Mouse (Mus musculus) bone marrow macrophage, adult 2 months (primary cell): ENCODE results near the gene Dhx37. TPM values are rescaled to one million over a fixed set of nuclear protein-coding genes. Genes with fewer than 3 reads are reported as not detected.

Experiments used
- H3K27ac ChIP-seq: 2 replicates; pipeline ENCODE4 v1.5.1; 2012; ENCODE audit warnings: low read depth, low read length; ENCODE audit not compliant: insufficient read depth
- H3K4me1 ChIP-seq: 2 replicates; pipeline ENCODE4 v1.6.1; 2012; ENCODE audit warnings: low read length; ENCODE audit not compliant: control insufficient read depth, insufficient read depth
- H3K4me3 ChIP-seq: 2 replicates; pipeline ENCODE4 v1.5.1; 2012; ENCODE audit warnings: mild to moderate bottlenecking, low read length, moderate library complexity; ENCODE audit not compliant: insufficient read depth
- CTCF ChIP-seq: IDR thresholded peaks from 2 replicates; pipeline ENCODE4 v1.5.1; 2012; ENCODE audit warnings: low read depth, mild to moderate bottlenecking, low read length, moderate library complexity
- POLR2A ChIP-seq: IDR thresholded peaks from 2 replicates; pipeline ENCODE4 v1.6.1; 2012; ENCODE audit warnings: mild to moderate bottlenecking, low read depth, low read length, borderline replicate concordance
- polyA plus RNA-seq: library from polyadenylated mRNA; stranded (reverse); fragments of >200 nt; gene quantifications from 2 replicates; pipeline ENCODE4 v1.2.4, GENCODE M21; 2012; ENCODE audit not compliant: missing spikeins, insufficient read depth, insufficient read length

The Dhx37 gene
- polyA plus RNA-seq, 1 experiment, result 13.1 TPM

DNA sequence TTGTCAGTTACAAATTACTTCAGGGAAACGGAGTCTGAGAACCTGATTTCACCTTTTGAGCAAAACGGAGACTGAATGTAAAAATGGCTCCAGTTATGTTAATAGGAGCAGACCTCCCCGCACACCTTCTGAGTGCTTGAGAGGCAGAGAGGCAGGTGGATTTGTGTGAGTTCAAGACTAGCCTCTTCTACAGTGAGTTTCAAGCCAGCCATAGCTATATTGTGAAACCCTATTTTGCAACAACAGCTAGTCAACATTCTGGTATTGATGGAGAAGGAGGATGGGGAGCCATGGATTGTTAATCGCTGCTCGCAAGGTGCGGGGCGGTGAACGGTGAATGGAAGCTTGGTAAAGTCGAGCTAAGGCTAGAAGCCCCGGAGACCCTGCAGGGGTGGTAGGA is 31.4 kb downstream of the Dhx37 start:
- Histone ChIP-seq H3K27ac (no peak overlapping the region), H3K4me1 (peaks cover 21% of the 10 kb centered on the region), H3K4me3 (no peak overlapping the region)
- TF ChIP-seq CTCF, result no peak
- no peak for TF ChIP-seq POLR2A

- no peak overlapping the region for H3K4me3 ChIP-seq
- TF ChIP-seq CTCF (no peak), POLR2A (no peak)
- H3K4me1 ChIP-seq, result peaks cover 18% of the 10 kb centered on the region
- H3K27ac ChIP-seq, result no peak overlapping the region
Measured at GRCm38 (mm10) chr5:125400903-125401302, 33.0 kb downstream of the Dhx37 start.

GRCm38 (mm10) chr5:125395008-125395407 is 38.9 kb downstream of the Dhx37 start:
- TF ChIP-seq CTCF (no peak), POLR2A (no peak)
- H3K4me3 ChIP-seq, result peak overlapping the region; percentile 47
- peaks cover 33% of the 10 kb centered on the region for H3K4me1 ChIP-seq
- H3K27ac ChIP-seq, result peak overlapping the region; percentile 100

DNA sequence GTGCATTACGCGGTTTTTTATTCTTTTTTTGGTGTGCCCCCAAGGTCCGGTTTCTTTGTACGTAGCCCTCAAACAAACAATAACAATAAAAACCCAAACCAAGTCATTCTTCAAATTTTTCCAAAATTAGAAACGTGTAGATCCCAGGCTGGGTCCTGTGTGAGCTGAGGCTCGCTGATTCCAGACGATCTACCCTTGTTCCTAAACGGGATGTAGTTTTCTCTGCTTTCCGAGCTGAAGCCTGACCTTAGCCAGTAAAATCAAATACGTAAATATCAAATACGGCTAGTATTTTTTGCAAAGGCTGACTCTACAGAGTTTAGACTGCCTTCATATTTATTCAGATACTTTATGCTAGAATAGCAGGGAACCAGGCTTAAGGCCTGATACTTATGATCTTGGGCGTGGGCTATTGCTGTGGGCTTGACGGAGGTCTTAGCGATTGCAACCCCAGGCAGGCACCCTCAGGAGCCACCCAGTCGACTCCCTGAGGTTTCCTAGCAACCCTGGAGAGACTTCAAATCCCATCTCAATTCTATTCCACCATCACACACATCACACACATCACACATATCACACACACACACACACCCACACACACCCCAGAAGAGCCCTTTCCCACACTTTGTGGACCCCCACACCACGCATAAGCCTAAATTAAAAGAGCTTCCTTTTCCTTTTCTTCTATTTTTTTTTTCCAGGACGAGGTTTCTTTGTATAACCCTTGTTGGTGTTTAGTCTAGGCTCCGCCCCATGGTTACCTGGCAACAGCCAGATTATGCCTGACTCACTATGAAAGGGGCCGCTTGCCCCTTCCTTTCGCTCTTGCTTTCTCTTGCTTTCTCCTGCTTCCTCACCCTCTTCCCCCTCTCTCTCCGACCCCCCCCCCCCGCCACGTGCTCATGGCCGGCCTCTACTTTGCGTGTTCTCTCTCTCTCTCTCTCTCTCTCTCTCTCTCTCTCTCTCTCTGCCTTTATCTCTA is 40.0 kb downstream of the Dhx37 start:
- Histone ChIP-seq H3K4me3 (peak overlapping the region; percentile 49), H3K27ac (peak overlapping the region; percentile 100), H3K4me1 (peaks cover 33% of the 10 kb centered on the region)
- no peak for TF ChIP-seq CTCF
- TF ChIP-seq POLR2A, result no peak

- H3K4me3 ChIP-seq, result peak overlapping the region; percentile 60
- TF ChIP-seq CTCF, result no peak
- TF ChIP-seq POLR2A, result no peak
- peaks cover 33% of the 10 kb centered on the region for H3K4me1 ChIP-seq
- H3K27ac ChIP-seq, result peak overlapping the region; percentile 100
Measured at GRCm38 (mm10) chr5:125392977-125393621, 40.8 kb downstream of the Dhx37 start.

GRCm38 (mm10) chr5:125392618-125392976 is 41.3 kb downstream of the Dhx37 start:
- H3K4me3 ChIP-seq, result peak overlapping the region; percentile 60
- peaks cover 33% of the 10 kb centered on the region for H3K4me1 ChIP-seq
- TF ChIP-seq POLR2A, result no peak
- TF ChIP-seq CTCF, result no peak
- peak overlapping the region; percentile 100 for H3K27ac ChIP-seq

DNA sequence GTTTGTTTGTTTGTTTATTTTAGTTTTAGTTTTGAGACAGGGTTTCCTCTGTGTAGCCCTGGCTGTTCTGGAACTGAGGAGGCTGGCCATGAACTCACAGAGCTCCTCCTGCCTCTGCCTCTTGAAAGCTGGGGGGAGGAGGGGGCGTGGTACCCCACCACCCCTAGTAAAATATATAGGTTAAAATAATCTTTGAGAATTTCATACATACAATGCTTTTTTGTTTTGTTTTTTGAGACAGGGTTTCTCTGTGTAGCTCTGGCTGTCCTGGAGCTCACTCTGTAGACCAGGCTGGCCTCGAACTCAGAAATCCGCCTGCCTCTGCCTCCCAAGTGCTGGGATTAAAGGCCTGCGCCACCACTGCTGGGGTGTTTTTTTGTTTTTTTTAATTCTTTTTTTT is 41.7 kb downstream of the Dhx37 start:
- H3K4me3 ChIP-seq, result peak overlapping the region; percentile 50; the same call in 1 of the 2 replicates
- H3K27ac ChIP-seq, result peak overlapping the region; percentile 100
- peaks cover 33% of the 10 kb centered on the region for H3K4me1 ChIP-seq

DNA sequence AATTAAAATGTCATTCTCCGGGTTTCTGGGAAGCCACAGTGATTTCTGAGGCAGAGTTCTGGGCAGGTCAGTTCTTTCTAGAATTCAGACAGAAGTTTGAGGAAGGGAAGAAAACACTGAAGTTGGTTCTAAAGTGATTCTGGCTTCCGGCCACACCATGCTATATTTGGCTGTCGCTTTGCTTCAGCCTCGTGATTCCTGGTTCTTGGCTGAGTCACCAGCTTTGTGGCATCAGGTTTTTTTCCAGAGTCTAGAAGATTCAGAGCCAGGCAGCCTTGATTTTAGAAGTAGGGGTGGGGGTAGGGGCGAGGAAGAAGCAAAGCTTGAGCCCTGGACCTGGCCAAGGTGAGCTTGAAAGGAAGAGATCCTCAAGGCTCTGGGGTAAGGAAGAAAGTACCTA is 42.3 kb downstream of the Dhx37 start:
- peaks cover 33% of the 10 kb centered on the region for H3K4me1 ChIP-seq
- TF ChIP-seq POLR2A (no peak), CTCF (no peak)
- peak overlapping the region; percentile 100 for H3K27ac ChIP-seq
- peak overlapping the region; percentile 50 for H3K4me3 ChIP-seq

GRCm38 (mm10) chr5:125390906-125391477 is 42.9 kb downstream of the Dhx37 start:
- peak overlapping the region; percentile 98 for H3K27ac ChIP-seq
- peak overlapping the region; percentile 22 for H3K4me3 ChIP-seq
- peaks cover 31% of the 10 kb centered on the region for H3K4me1 ChIP-seq
- TF ChIP-seq POLR2A (no peak), CTCF (no peak)

DNA sequence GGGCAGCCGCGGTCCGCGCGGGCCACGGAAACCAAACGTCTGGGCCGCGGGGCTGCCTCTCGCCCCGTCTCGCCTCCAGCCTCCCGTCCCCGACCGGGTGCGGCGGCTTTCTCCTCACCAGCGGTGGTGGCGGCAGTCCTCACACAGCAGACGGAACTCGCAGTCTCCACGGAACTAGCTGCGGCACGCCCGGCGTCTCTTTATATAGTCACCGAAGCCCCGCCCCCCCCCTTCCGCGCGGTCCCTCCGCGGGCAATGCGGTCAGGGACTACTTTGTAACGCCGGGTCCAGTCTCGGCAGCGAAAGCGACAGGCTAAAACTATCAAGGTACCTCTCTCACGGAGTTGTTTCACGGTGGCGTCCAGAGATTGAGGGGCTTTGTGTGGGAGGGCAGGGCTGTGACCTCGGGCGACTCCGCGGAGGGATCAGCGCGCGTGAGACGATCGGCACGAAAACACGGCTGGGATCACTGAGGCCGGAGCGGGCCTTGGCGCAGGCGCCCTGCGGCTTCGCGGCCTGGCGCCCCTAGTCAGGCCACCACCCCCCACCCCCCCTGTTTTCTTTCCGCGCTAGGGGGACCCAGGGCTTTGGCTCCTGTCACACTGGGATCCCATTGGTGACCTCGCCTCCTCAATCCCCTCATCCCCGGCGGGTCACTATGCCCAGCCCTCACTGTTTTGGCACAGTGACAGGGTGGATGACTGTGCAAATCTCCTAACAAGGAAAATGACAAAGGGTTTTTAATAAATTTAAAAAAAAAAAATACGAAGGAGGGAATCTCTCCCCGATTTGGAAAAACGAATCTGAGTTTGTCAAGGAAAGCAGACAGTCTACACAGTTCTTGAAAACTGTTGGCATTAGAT is 44.1 kb downstream of the Dhx37 start, which contains the start of gene Ubc:
Gene Ubc, minus strand, starts transcription at position 624 of the 863 bp plus-strand sequence.
- Histone ChIP-seq H3K27ac (peak within 1 kb of the TSS; percentile 98), H3K4me3 (peak within 1 kb of the TSS; percentile 89), H3K4me1 (peaks cover 21% of the 10 kb centered on the region)
- TF ChIP-seq POLR2A, result peak; percentile 86; the same call in 1 of the 2 replicates
- TF ChIP-seq CTCF, result no peak
